Mouse (Mus musculus): Measurements from ENCODE around the gene Kalrn.

GRCm38 (mm10) chr16:34342369-34343160 lies 230.8 kb downstream of the Kalrn start:
- TF ChIP-seq CTCF (conservative IDR thresholded peaks at IDR 0.05; ENCODE audit: low read length) (no peak), NANOG (IDR thresholded peaks at IDR 0.05; ENCODE audit: borderline replicate concordance, low read length) (no peak)

All from E14TG2a.4 (cell line).